Mouse (Mus musculus) T-helper 2 cell (primary cell): Measurements from ENCODE around the gene Gm4302.
"Not testable (repeated sequence)": the region's sequence is repeated elsewhere in the genome, so short reads cannot be mapped to it uniquely, and the experiment has no call there.

ENCODE experiments used
- in situ Hi-C: fragments of 300-600 bp; cut with MboI, MseI; formaldehyde crosslinking; loops from one replicate; pipeline ENCODE4 v1.15.1; 2025; ENCODE audit warnings: high pct_unique_total_duplicates

Gene Gm4302

GRCm38 (mm10) chr10:100340536-100340935, at the start of gene Gm4302:
Gm4302 (plus strand) TSS chr10:100340836.
- in situ Hi-C loops = not testable (repeated sequence)

GRCm38 (mm10) chr10:100296105-100296504, 44.5 kb upstream of the Gm4302 start:
- in situ Hi-C loops = no loop called here

GRCm38 (mm10) chr10:100300106-100300505, 40.5 kb upstream of the Gm4302 start:
- in situ Hi-C loops = not testable (repeated sequence)

- in situ Hi-C loops = not testable (repeated sequence)
Measured at GRCm38 (mm10) chr10:100335376-100335775, 5.3 kb upstream of the Gm4302 start, which contains the start of gene Gm4301. Gm4301 (plus strand) TSS chr10:100335676.

- in situ Hi-C loops = not testable (repeated sequence)
Measured at GRCm38 (mm10) chr10:100345672-100346071, 5.0 kb downstream of the Gm4302 start, which contains the start of gene Gm4303. Gm4303 (plus strand) TSS chr10:100345972.

GRCm38 (mm10) chr10:100350793-100351192, 10.2 kb downstream of the Gm4302 start, which contains the start of gene Gm4305:
Gm4305 (plus strand) TSS chr10:100351093.
- in situ Hi-C loops = not testable (repeated sequence)

- in situ Hi-C loops = not testable (repeated sequence)
Measured at GRCm38 (mm10) chr10:100356841-100357240, 16.2 kb downstream of the Gm4302 start.

- in situ Hi-C loops = not testable (repeated sequence)
Measured at GRCm38 (mm10) chr10:100361038-100361437, 20.4 kb downstream of the Gm4302 start, which contains the start of gene Gm4307. Gm4307 (plus strand) TSS chr10:100361338.

- in situ Hi-C loops = not testable (repeated sequence)
Measured at GRCm38 (mm10) chr10:100382460-100382859, 41.8 kb downstream of the Gm4302 start, which contains the start of gene Gm4312. Gm4312 (minus strand) TSS chr10:100382560.
